Mouse (Mus musculus) liver, postnatal 0 days (tissue): ENCODE measurements around the gene Reg4.

Source experiments
- CTCF ChIP-seq: sonication (generic); IDR thresholded peaks from 2 replicates; pipeline ENCODE4 v1.5.1; 2016; ENCODE audit warnings: antibody characterized with exemption, low read depth
- EP300 ChIP-seq: IDR thresholded peaks from 2 replicates; pipeline ENCODE4 v1.6.1; 2016; ENCODE audit warnings: antibody characterized with exemption, low read depth, mild to moderate bottlenecking

DNA sequence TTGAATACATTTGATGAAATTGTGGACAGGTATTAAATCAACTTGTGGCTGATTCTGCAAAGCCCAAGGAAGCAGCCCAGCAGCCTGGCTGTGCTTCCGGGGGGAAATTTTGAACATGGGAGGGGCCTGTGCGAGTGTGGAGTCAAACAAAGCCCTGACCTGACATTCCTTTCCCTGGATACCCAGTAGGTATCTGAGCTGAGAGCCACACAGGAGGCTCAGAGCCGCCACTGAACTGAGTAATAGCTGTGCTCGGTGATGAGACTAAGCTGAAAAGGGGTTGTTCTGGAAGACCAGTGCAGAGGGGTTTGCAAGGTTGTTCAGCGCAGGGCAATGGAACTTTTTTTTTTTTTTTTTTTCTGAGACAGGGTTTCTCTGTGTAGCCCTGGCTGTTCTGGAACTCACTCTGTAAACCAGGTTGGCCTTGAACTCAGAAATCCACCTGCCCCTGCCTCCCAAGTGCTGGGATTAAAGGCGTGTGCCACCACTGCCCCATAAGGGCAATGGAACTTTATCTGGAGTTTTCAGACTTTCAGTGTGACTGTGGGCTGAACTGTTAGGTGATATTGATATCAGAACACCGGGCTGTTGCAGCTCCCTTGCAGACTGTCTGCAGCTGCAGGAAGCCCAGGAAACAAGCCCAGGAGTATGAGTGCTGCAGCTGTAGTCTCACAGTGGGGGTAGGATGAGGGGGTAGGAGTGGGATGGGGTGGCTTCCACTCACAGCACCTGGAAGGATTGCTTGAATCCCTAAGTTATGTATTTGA lies 25.2 kb downstream of the Reg4 start:
- no peak for TF ChIP-seq EP300
- no peak for TF ChIP-seq CTCF
